Mouse (Mus musculus) cerebellum, adult 9-10 months (tissue): ENCODE measurements around the gene Grin3b.

Source experiments
- DNase-seq: peaks from one replicate; pipeline ENCODE4 v3.0.0; 2022

Gene Grin3b

GRCm38 (mm10) chr10:79970415-79971182, at the start of gene Grin3b:
Gene Grin3b (plus strand): TSS chr10:79970715.
- no peak for DNase-seq

DNA sequence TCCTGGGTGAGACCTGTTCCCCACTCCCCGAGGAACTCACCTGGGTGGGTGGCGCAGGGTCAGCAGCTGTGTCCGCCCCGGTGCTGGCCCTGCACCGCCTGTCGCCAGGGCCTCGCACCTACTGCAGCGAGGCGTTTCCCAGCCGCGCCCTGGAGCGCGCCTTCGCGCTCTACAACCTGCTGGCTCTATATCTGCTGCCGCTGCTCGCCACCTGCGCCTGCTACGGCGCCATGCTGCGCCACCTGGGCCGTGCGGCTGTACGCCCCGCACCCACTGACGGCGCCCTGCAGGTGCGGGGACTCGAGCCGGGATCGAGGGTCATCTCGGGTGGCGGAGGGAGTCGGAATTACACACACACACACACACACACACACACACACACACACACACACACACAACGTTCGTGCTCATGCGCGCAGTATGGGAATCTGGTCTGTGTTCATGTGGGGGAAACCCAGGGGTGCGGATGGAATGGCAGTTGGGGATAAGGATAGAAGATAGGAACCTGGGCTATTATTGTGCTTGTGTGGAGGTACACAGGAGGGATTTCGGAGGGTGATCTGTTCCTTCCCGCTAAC, 49.5 kb upstream of the Grin3b start, which contains the start of gene R3hdm4:
R3hdm4 (minus strand) TSS at position 251 of the 578 bp plus-strand sequence.
- peak; percentile 47 for DNase-seq

- peak; percentile 55 for DNase-seq
These were observed 48.9 kb upstream of the Grin3b start for GRCm38 (mm10) chr10:79921572-79921971.

DNA sequence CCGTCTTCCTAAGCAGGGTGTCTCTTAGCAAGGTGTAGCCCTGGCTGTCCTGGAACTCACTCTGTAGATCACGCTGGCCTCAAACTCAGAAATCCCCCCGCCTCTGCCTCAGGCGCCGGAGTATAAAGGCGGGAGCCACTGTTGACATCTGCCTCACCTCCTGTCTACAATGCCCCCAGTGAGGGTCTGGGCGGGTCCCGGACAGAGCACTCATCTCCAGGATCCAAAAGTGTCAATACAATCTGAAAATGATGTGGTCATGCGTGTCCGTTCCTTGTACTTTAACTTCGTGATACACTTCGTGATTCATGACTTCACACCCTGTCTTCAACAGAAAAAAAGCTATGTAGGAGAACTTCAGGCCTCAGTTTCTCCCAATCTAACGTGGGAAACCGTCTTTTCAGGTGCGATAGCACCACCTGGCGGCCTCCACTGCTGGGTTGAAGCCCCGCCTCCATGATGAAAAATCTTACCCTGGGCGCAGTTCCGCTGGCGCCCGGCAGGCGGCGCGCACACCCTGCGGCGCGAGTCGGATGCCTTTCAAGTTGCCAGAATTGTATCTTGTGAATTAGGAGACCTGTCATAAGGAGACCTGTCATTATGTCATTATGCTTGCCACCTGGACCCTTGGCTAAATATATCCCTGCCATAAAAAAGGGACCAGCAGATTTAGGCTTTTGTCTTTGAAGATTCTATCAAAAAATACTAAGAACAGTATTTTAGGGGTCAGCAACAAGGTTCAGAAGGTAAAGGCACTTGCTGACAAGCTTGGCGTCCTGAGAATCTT, 45.3 kb upstream of the Grin3b start:
- DNase-seq, result peak; percentile 98

- peak; percentile 65 for DNase-seq
These were observed 44.6 kb upstream of the Grin3b start for GRCm38 (mm10) chr10:79925785-79926490.

DNA sequence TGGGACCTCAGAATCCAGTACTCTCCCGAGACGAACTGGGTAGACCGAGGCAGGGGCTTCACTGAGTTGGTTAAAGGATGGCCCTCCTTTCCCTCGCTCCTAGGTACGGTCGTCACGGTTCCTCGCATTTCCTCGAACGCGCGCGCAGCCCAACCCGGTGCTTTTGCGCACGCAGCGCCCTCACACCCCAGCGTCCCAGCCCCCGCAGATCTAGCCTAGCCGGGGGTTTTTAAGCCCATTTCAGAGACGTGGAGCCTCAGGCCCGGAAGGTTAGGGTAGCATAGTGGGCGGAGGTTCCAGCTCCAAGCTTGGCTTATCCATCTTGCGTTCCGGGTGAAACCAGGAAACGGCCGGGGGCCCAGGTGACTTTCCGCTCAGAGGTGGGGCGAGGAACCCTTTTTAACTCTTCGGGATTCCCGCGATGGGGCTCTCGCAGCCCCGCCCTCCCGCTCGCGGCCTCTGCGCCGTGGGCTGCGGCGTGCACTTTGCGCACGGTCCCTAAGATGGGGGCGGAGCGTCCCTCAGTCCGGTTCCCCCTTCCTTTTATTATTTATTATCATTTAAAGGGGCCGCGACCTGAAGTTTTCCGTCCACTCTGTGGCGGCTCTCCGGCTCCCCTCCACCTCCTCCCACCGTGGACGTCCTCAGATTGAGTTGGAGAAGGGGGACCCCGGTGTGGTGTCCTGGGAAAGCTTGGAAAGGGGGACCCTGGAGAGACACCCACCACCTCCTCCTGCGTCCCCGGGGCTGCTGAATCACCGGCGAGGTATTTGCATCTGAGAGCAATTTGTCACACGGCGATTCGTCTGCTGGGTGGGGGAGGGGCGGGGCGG, 43.8 kb upstream of the Grin3b start, which contains the start of gene Arid3a:
Arid3a (plus strand) TSS at position 553 of the 833 bp plus-strand sequence.
- peak; percentile 89 for DNase-seq

- DNase-seq, result peak; percentile 72
These were observed 43.0 kb upstream of the Grin3b start for GRCm38 (mm10) chr10:79927324-79928029.

DNA sequence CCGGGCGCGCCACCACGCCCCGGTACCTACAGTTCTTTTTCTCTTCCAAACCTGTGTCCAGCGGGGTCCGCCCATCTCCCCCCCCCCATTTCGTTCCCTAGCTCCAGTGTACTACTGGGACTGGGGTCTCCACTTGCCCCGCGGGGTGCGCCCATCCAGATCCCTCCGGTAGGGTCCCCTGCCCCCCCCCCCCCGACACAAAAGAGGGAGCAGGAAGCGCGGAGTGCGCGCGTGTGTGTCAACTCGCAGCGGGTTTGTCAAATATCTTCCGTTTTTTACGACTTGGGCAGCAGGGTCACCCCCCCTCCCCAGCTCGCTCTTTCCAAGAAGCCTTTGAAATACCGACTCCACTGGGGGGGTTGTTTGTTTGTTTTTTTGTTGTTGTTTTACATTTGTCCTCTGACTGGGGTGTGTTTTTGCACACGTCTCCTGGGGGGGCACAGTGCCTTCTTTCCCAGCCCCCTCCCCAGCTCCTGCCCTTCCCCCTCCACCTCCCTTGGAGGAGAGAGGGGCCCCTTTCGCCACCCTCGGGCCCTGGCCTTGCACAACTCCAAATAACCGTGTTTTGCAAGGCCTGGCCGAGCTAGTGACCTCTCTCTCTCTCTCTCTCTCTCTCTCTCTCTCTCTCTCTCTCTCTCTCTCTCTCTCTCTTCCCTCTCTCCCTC, 42.4 kb upstream of the Grin3b start:
- peak; percentile 69 for DNase-seq

DNA sequence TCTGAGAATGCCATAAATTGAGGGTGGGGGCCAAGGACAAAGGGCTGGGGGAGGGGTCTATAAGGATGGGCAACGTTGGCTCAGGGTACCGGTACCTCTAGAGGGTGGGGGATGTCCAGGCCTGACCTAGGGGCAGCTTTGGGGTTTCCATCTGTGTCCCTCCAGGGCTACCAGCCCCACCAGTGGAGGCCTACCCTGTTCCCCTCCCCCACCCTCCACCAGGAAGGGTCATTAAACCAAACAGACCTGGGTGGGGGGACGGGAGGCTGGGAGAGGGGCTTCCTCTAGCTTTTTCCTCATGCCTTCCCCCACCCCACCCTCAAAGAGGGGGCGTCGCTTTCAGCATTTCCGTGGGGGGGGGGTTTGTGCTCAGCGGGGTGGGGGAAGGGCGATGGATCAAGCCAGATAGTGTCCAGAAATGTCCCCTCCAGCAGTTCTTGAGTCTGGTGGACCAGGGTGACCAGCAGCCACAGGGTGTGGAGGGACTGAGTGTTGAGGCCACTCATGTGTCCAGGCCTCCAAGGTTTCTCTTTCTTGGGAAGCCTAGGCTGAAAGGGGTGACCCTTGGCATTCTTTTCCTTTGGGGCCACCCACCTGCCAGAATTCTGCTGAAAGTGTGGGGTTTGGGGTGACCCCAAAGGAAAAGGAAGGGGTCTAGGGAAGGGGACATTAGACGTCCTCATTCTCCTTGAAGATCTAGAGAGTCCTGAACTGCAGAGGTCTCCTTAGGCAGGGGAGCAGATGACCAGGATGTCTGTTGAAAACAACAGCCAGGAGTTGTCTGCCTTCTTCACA, 41.4 kb upstream of the Grin3b start:
- peak; percentile 57 for DNase-seq

GRCm38 (mm10) chr10:79929967-79930825, 40.3 kb upstream of the Grin3b start:
- peak; percentile 64 for DNase-seq

- no peak for DNase-seq
These were observed 39.7 kb upstream of the Grin3b start for GRCm38 (mm10) chr10:79930826-79931186.

DNA sequence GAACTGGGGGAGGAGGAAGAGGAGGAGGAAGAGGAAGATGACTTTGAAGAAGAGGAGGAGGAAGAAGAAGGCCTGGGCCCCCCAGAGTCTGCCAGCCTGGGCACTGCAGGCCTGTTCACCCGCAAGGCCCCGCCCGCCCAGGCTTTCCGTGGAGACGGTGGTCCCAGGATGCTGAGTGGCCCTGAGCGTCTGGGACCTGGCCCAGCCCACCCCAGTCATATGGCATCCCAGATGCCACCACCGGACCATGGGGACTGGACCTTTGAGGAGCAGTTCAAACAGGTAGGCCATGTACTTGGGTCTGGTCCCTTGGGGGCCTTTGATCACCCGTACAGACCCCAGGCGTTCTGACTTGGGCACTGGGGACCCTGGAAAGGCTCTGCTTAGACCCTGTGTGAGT, 38.7 kb upstream of the Grin3b start:
- peak; percentile 46 for DNase-seq

- DNase-seq, result peak; percentile 75
These were observed 37.8 kb upstream of the Grin3b start for GRCm38 (mm10) chr10:79932736-79933135.

DNA sequence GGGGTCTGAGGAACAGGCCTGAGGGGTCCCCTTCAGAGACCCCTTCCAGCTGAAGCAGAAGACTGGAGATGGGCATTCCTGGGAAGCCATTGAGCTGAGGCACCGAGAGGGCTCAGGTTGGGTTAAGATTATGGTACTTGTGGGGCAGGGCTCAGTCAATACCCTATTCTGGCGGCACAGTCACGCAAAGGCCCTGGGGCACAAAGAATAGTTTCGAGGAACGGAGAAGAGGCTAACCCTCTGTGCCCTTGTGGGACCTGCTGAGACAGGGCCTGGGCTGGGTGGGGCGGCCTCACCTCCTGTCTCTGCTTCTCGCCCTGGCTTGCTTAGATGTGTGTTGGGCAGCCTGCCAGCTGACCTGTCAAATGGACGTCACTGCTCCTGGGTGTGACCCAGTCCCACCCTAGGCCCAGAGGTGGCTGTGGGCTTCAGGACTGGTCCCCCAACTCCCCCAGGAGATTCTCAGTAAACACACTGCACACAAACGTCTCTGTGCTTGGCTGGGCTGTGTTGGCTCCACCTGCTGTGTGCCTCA, 37.3 kb upstream of the Grin3b start:
- peak; percentile 52 for DNase-seq

GRCm38 (mm10) chr10:79933861-79934260, 36.7 kb upstream of the Grin3b start:
- DNase-seq, result no peak

DNA sequence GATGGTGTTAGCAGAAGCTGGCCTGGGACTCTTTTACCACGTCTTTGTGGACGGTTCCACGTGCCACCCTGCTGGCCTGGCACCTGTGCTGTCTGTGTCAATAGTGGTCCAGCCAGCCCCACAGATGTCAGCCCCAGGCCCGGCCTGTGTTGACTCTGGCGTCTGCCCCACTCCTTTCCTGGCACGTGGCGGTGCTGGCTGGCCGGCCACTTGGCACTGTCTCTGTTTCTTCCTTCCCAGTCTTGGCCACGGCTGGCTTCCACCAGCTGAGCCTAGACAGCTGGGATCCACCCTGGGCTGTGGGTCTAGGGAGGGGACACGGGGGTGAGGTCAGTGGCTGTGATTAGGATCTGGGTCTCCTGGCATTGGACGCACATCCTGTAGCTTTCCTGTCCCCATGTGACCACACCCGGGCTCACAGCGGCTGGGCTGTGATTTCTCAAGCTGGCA, 36.2 kb upstream of the Grin3b start:
- DNase-seq, result peak; percentile 77

- DNase-seq, result no peak
These were observed 35.5 kb upstream of the Grin3b start for GRCm38 (mm10) chr10:79934794-79935569.
